Mouse (Mus musculus): ENCODE measurements around the gene Gtsf1l. TPM values are rescaled to one million over a fixed set of nuclear protein-coding genes. Genes with fewer than 3 reads are reported as not detected.
A peak's percentile ranks its signal among the peaks of the same experiment; 100 is the strongest.

The Gtsf1l gene
- polyA plus RNA-seq, 1 experiment from 2014 or later = not detected

DNA sequence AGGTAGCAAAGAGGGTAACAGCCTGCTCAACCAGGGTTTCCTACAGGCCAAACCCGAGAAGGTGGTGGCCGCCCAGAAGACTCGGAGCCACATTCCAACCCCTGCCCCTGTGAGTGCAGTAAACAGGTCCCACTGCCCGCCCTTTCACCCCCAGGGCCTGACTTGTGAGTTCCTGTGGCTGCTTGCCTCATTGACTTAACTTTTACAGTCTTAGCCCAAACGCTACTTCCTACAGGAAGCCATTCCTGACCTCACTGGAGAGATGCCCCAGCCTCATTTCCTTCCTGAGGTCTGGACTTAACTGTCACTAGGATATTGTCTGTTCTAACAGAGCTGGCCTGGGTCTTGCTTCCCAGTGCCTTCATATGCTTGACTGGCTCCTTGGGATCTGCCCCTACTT is 5.1 kb downstream of the Gtsf1l start:
- Histone ChIP-seq H3K4me1 (replicated peaks) (no peaks in the 10 kb centered on the region), H3K9ac (no peak overlapping the region), H3K36me3 (no peaks in the 10 kb centered on the region), H3K4me2 (replicated peaks) (no peak overlapping the region), H3K27me3 (replicated peaks) (no peaks in the 10 kb centered on the region), H3K9me3 (no peaks in the 10 kb centered on the region), H3K27ac (no peak overlapping the region), H3K4me3 (replicated peaks) (no peak overlapping the region)
- ATAC-seq = no peak
- WGBS = 66% methylated on average over 5 of the region's 5 CpGs

DNA sequence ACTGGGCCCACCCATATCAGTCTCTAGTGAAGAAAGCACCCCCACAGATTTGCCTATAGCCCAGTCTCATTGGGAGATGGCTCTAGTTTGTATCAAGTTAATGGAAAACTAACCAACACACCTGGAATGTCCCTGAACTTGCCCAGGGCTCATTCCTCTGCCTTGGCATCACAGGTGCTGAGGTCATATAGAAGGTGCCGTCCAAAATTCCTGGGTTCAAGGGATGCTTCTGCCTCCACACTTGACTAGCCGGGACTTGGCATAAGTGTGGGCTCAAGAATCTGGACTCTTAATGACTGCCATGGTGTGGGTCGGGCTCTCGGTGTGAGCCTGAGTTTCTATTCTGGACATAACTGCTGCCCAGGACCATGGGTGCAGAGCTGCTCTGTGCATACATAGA is 8.6 kb downstream of the Gtsf1l start:
- H3K36me3 ChIP-seq = 0 out of 2 replicates have a peak, but pooled peaks cover 8% of the 10 kb centered on the region
- no peaks in the 10 kb centered on the region for H3K27me3 ChIP-seq (replicated peaks)
- no peak overlapping the region for H3K4me2 ChIP-seq (replicated peaks)
- H3K9ac ChIP-seq = no peak overlapping the region
- H3K27ac ChIP-seq = no peak overlapping the region
- H3K4me3 ChIP-seq (replicated peaks) = no peak overlapping the region
- H3K9me3 ChIP-seq = no peaks in the 10 kb centered on the region
- WGBS = 92% methylated on average over 4 of the region's 4 CpGs
- ATAC-seq = no peak
- H3K4me1 ChIP-seq (replicated peaks) = no peaks in the 10 kb centered on the region

DNA sequence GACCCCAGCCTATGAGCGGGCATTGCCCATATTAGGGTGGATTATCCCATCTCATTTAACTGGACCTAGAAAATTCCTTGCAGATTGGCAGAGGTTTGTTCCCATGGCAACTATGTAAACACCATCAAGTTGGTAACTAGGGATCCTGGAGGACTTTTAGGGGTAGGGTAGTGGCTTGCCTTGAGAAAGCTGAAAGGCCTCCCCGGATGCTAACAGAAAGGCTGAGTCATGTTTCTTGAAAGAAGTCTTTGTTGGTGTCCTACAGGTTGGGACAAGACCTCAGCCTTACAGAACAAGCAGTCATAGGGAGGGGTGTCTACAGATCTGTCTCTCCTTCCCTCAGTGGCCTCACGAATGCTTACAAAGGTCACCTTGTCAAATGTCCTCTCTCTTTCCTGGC is 12.4 kb downstream of the Gtsf1l start:
- Histone ChIP-seq H3K4me3 (replicated peaks) (no peak overlapping the region), H3K27ac (no peak overlapping the region), H3K4me1 (replicated peaks) (0 out of 2 replicates have a peak, but pooled peaks cover 3% of the 10 kb centered on the region), H3K36me3 (peaks cover 12% of the 10 kb centered on the region; the same call in 1 of the 2 replicates), H3K9ac (no peak overlapping the region), H3K27me3 (replicated peaks) (no peaks in the 10 kb centered on the region), H3K9me3 (no peaks in the 10 kb centered on the region), H3K4me2 (replicated peaks) (no peak overlapping the region)
- ATAC-seq = no peak
- 82% methylated on average over 3 of the region's 3 CpGs for WGBS

DNA sequence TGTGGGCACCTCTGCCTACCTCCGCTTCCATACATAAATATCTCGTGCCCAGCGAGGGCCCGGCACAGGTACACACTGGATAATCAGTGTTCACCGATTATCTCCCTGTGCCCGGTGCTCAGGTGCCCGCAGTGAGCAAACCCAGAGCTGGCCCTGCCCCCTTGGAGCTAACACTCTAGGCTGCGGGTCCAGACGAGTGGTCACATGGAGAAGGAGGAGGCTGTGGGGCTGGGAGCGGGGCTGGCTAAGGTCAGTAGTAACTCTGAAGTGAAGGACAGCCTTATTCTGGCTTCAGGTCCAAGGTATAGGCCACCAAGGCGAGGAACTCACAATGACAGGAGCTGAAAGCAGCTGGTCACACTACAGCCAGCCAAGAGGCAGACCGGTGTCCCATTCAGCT is 12.8 kb downstream of the Gtsf1l start:
- Histone ChIP-seq H3K4me1 (replicated peaks) (0 out of 2 replicates have a peak, but pooled peaks cover 3% of the 10 kb centered on the region), H3K9me3 (no peaks in the 10 kb centered on the region), H3K27ac (no peak overlapping the region), H3K4me2 (replicated peaks) (no peak overlapping the region), H3K27me3 (replicated peaks) (no peaks in the 10 kb centered on the region), H3K36me3 (peaks cover 12% of the 10 kb centered on the region; the same call in 1 of the 2 replicates), H3K9ac (no peak overlapping the region), H3K4me3 (replicated peaks) (no peak overlapping the region)
- WGBS = 92% methylated on average over 12 of the region's 12 CpGs
- no peak for ATAC-seq

DNA sequence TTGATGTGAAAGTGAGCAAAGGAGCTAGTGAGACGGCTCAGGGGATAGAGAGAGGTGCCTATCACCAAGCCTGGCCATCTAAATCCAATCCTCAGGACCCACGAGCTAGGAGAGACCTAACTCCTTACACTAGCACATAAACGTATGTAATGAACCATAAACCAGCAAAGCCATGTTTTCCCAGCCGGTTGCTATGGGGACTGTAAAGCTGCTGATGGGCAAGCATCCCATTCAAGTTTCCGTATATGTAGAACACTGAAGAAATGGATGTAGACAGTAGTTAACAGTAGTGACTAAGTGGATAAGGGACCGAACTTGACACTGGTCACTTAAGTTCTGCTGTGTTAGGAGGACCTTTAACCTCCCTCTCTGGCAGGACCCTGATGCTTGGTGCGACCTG is 13.6 kb downstream of the Gtsf1l start:
- 0 out of 2 replicates have a peak, but pooled peaks have one; percentile 13 for ATAC-seq
- Histone ChIP-seq H3K9me3 (no peaks in the 10 kb centered on the region), H3K4me3 (replicated peaks) (no peak overlapping the region), H3K4me1 (replicated peaks) (0 out of 2 replicates have a peak, but pooled peaks cover 3% of the 10 kb centered on the region), H3K36me3 (peaks cover 12% of the 10 kb centered on the region; the same call in 1 of the 2 replicates), H3K9ac (no peak overlapping the region), H3K27ac (no peak overlapping the region; the same call in 1 of the 2 replicates), H3K27me3 (replicated peaks) (no peaks in the 10 kb centered on the region), H3K4me2 (replicated peaks) (no peak overlapping the region)
- 84% methylated on average over 7 of the region's 7 CpGs for WGBS

DNA sequence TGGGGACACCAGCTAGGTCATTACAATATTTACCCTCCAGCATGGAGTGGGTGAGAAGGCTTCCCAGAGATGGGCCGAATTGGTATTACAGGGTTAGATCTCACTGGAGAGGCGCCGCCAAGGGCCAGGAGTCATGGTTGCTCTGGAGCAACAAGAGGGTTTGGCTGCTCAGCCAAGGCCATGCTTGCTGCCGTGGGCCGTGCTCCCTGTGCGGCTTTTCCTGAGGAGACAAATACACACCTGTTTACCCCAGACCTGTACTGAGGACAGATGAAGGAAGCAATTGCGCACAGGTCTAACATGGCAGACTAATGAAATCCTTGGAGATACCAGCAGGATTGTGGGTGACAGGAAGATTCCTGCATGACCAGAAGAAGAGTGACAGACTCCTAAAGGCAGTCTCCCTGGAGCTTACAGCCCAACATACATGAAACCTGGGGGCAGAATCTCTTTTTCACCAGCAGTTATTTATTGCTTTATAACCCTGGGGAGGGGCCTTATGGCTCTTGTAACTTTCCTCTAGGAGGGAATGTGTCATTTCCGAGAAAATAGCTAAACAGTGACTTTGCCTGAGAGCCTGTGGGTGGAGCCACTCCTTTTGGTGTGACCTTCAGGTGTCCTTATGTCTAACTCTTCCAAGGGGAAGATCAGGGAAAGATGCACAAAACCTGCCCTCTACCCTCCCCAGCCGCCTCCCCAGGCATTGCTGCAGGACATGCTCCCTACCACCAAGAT is 14.5 kb downstream of the Gtsf1l start:
- Histone ChIP-seq H3K4me2 (replicated peaks) (no peak overlapping the region), H3K9me3 (no peaks in the 10 kb centered on the region), H3K4me3 (replicated peaks) (no peak overlapping the region), H3K27ac (peak overlapping the region; percentile 80), H3K4me1 (replicated peaks) (0 out of 2 replicates have a peak, but pooled peaks cover 3% of the 10 kb centered on the region), H3K36me3 (peaks cover 12% of the 10 kb centered on the region; the same call in 1 of the 2 replicates), H3K9ac (no peak overlapping the region), H3K27me3 (replicated peaks) (no peaks in the 10 kb centered on the region)
- 57% methylated on average over 9 of the region's 9 CpGs for WGBS
- ATAC-seq = peak; percentile 87

DNA sequence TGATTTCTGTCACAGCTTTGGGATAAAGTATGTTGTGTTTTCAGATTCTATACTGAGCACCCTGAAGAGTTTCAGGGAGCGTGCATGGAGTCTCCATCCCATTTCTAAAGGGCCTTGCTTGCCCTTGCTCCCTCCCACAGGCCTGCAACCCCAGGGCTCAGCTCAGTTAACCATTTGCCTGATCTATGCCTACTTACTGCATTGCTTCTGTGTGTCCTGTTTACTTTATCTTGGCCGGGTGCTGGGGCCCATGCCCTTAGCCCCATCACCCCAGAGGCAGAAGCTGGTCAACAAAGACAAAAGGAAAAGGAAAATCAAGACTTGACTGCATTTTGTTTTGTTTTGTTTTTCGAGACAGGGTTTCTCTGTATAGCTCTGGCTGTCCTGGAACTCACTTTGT is 16.1 kb downstream of the Gtsf1l start:
- H3K9me3 ChIP-seq = no peaks in the 10 kb centered on the region
- peaks cover 12% of the 10 kb centered on the region; the same call in 1 of the 2 replicates for H3K36me3 ChIP-seq
- H3K4me1 ChIP-seq (replicated peaks) = 0 out of 2 replicates have a peak, but pooled peaks cover 3% of the 10 kb centered on the region
- 66% methylated on average over 3 of the region's 3 CpGs for WGBS
- no peak overlapping the region for H3K27ac ChIP-seq
- H3K4me3 ChIP-seq (replicated peaks) = no peak overlapping the region
- no peaks in the 10 kb centered on the region for H3K27me3 ChIP-seq (replicated peaks)
- no peak overlapping the region for H3K9ac ChIP-seq
- no peak overlapping the region for H3K4me2 ChIP-seq (replicated peaks)
- no peak for ATAC-seq

DNA sequence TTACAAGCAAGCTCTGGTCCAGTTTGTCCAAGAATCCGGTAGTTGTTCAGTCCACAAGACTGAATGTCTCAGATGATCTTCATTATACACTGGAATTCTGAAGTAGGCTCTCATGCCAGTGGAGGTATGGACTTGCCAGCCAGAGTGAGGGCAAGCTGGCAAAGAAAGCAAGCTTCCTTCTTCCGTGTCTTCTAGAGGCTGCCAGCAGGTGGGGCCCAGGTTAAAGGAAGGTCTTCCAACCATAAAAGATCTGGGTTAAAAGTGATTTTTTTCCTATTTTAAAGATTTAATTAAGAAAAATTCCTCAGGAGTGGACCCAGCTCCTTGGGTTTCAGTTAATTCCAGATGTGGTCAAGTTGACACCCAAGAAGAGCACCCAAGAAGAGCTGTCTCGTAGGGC is 17.4 kb downstream of the Gtsf1l start:
- 86% methylated on average over 3 of the region's 3 CpGs for WGBS
- H3K4me1 ChIP-seq (replicated peaks) = 0 out of 2 replicates have a peak, but pooled peaks cover 3% of the 10 kb centered on the region
- H3K4me2 ChIP-seq (replicated peaks) = no peak overlapping the region
- ATAC-seq = no peak
- no peak overlapping the region for H3K27ac ChIP-seq
- H3K36me3 ChIP-seq = peaks cover 12% of the 10 kb centered on the region; the same call in 1 of the 2 replicates
- no peak overlapping the region for H3K9ac ChIP-seq
- H3K9me3 ChIP-seq = no peaks in the 10 kb centered on the region
- no peak overlapping the region for H3K4me3 ChIP-seq (replicated peaks)
- no peaks in the 10 kb centered on the region for H3K27me3 ChIP-seq (replicated peaks)

DNA sequence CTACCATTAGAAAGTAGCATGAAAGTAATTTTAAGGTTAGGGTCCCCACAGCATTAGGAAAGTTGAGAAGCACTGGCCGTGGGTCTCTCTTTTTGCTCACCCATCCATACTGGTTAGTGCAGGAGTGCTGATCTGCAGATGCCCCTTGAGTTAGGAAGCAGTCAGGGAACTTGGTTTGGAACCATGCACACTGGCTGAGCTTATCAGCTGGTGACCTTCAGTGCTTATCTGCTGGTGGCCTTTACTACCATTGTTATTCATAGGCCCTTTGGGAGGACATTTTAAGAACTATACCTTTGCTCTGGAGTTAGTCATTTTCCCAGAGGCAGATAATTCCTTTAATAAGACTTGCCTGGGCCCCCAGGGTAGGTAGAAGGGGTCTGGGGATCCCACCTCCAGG is 20.4 kb downstream of the Gtsf1l start:
- H3K4me1 ChIP-seq (replicated peaks) = no peaks in the 10 kb centered on the region
- no peak for ATAC-seq
- H3K4me2 ChIP-seq (replicated peaks) = no peak overlapping the region
- no peak overlapping the region for H3K9ac ChIP-seq
- WGBS = 80% methylated on average over 1 of the region's 1 CpGs
- peaks cover 3% of the 10 kb centered on the region; the same call in 1 of the 2 replicates for H3K36me3 ChIP-seq
- H3K9me3 ChIP-seq = no peaks in the 10 kb centered on the region
- H3K27me3 ChIP-seq (replicated peaks) = no peaks in the 10 kb centered on the region
- no peak overlapping the region for H3K27ac ChIP-seq
- H3K4me3 ChIP-seq (replicated peaks) = no peak overlapping the region

DNA sequence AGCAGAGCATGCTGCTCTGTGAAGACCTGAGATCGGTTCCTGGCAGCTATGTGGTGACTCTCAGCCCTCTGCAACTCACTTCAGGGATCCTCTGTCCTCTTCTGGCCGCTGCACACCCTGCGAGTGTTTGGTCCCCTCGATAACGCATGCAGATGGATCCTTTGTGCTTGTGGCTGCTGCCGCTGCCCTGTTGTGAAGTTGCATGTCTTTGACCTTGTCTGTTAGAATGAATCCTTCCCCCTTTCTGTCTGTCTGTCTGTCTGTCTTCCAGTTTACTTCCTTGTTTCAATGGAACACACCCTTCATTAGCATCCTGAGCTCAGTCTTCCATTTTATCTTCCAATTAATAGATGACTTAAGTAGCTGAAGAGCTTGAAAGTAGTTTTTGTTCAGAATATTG is 21.3 kb downstream of the Gtsf1l start:
- Histone ChIP-seq H3K27me3 (replicated peaks) (no peaks in the 10 kb centered on the region), H3K9ac (no peak overlapping the region), H3K9me3 (no peaks in the 10 kb centered on the region), H3K4me1 (replicated peaks) (no peaks in the 10 kb centered on the region), H3K4me3 (replicated peaks) (no peak overlapping the region), H3K36me3 (0 out of 2 replicates have a peak, but pooled peaks cover 3% of the 10 kb centered on the region), H3K27ac (no peak overlapping the region), H3K4me2 (replicated peaks) (no peak overlapping the region)
- WGBS = 91% methylated on average over 6 of the region's 6 CpGs
- no peak for ATAC-seq

DNA sequence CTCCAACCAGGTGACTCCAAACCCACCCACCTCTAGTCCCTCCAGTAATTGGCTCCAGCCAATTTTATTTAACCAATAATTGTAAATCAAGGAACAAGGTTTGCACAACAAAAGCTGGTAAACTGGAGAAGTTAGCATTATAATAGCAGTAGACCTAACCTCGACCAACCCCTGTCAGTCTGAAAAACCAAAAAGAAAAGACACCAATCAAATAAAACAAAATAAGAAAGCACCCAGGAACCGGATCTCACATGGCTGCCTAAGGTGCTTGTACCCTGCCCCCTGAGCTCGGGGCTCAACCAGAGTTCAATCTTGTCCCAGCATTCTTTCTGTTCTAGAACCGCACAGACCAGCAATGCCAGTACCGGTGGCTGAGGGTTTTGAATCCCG is 25.5 kb downstream of the Gtsf1l start:
- H3K4me3 ChIP-seq (replicated peaks) = no peak overlapping the region
- no peak overlapping the region for H3K4me2 ChIP-seq (replicated peaks)
- H3K4me1 ChIP-seq (replicated peaks) = no peaks in the 10 kb centered on the region
- H3K9me3 ChIP-seq = no peaks in the 10 kb centered on the region
- 0 out of 2 replicates have a peak, but pooled peaks cover 3% of the 10 kb centered on the region for H3K36me3 ChIP-seq
- no peak for ATAC-seq
- no peaks in the 10 kb centered on the region for H3K27me3 ChIP-seq (replicated peaks)
- H3K9ac ChIP-seq = no peak overlapping the region
- H3K27ac ChIP-seq = no peak overlapping the region
- WGBS = 83% methylated on average over 6 of the region's 6 CpGs

DNA sequence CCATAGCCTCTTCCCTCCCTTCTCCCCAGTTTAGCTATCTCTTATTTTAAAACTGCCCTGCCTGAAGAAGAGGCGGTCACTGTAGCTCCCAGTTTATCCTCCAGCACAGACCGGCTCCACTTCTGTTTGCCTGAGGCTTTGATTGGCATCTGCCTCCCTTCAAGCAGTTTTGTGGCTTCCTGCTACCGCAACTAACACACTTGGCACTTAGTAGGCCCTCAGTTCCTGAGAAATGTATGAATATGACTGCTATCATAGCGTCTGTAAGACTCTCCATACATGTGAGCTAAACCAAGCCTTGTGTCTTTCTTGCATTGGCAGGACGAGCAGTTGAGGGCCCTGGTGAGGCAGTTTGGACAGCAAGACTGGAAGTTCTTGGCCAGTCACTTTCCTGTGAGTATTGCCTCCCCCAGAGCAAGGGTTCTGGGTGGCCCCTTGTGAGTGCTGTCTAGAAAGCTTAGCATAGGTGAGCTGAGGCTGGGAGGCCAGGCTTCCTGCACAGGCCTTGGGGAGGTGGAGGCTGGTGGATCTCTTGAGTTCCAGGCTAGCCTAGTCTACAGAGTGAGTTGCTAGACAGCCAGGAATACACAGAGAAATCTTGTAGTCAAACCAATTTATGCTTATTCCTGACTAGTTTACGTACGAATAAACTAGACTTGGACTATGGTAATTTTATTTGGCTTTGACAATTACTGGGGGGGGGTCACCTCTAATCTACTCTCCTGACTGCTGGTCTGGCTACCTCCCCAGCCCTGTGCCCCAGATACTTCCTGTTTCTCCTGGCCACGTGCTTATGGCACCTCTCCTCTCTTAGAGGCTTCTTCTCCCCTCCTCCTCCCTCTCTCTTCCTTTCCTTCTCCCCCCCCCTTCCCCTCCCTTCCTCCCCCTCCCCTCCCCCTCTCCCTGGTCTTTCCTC is 26.2 kb downstream of the Gtsf1l start:
- no peak overlapping the region for H3K4me2 ChIP-seq (replicated peaks)
- no peak overlapping the region for H3K9ac ChIP-seq
- no peaks in the 10 kb centered on the region for H3K4me1 ChIP-seq (replicated peaks)
- H3K9me3 ChIP-seq = no peaks in the 10 kb centered on the region
- H3K27ac ChIP-seq = no peak overlapping the region
- no peak overlapping the region for H3K4me3 ChIP-seq (replicated peaks)
- no peak for ATAC-seq
- H3K36me3 ChIP-seq = 0 out of 2 replicates have a peak, but pooled peaks cover 3% of the 10 kb centered on the region
- no peaks in the 10 kb centered on the region for H3K27me3 ChIP-seq (replicated peaks)
- 77% methylated on average over 8 of the region's 8 CpGs for WGBS
